ENCODE assay signal across 20 mouse cellular contexts in genomic region chr12:15931535-15931934, GRCm38 (mm10).
"Had no signal": no experiment of that assay in that cellular context is flagged by ENCODE, and none has a peak within 500 bp of the region (broad histone marks: within the 10 kb centered on the region; RNA-seq: fewer than 3 reads in every experiment).

No protein-coding gene starts in this region.

- H3K4me1 ChIP-seq: heart, embryonic 10.5 days; hindbrain, embryonic 13.5 days; hindbrain, embryonic 15.5 days; limb, embryonic 15.5 days; liver, embryonic 12.5 days had no signal

- H3K9ac ChIP-seq: forebrain, postnatal 0 days; heart, embryonic 12.5 days; hindbrain, embryonic 13.5 days; hindbrain, embryonic 15.5 days; limb, embryonic 13.5 days; limb, embryonic 15.5 days; liver, embryonic 12.5 days; liver, embryonic 14.5 days had no signal

- H3K27ac ChIP-seq: heart, embryonic 10.5 days; hindbrain, embryonic 13.5 days; hindbrain, embryonic 15.5 days; hindbrain, postnatal 0 days; limb, embryonic 13.5 days; limb, embryonic 15.5 days; liver, embryonic 12.5 days; liver, embryonic 14.5 days had no signal

- H3K9me3 ChIP-seq: heart, embryonic 10.5 days; heart, embryonic 12.5 days; hindbrain, embryonic 13.5 days; hindbrain, embryonic 15.5 days; limb, embryonic 13.5 days; limb, embryonic 15.5 days; liver, embryonic 12.5 days had no signal

- H3K27me3 ChIP-seq: heart, embryonic 12.5 days; hindbrain, embryonic 13.5 days; hindbrain, embryonic 15.5 days; limb, embryonic 15.5 days; liver, embryonic 12.5 days had no signal

- ATAC-seq: forebrain, postnatal 0 days; hindbrain, postnatal 0 days; intestine, embryonic 16.5 days; liver, embryonic 12.5 days had no signal

- H3K36me3 ChIP-seq: heart, embryonic 10.5 days; heart, embryonic 12.5 days; hindbrain, embryonic 13.5 days; hindbrain, embryonic 15.5 days; limb, embryonic 13.5 days; limb, embryonic 15.5 days; liver, embryonic 12.5 days had no signal

- H3K4me2 ChIP-seq: heart, embryonic 12.5 days; hindbrain, embryonic 13.5 days; hindbrain, embryonic 15.5 days; limb, embryonic 13.5 days; limb, embryonic 15.5 days; liver, embryonic 12.5 days had no signal

- DNase-seq: forebrain, postnatal 0 days; gastrocnemius, postnatal 10 days; gastrocnemius, postnatal 25 days; heart, adult 18-20 months; heart, postnatal 10 days; kidney, adult 18-20 months; kidney, postnatal 10 days; layer of hippocampus, adult 9-11 months; layer of hippocampus, postnatal 36 days; left cerebral cortex, postnatal 4 days had no signal

- H3K4me3 ChIP-seq: heart, embryonic 10.5 days; heart, embryonic 12.5 days; hindbrain, embryonic 13.5 days; hindbrain, embryonic 15.5 days; limb, embryonic 13.5 days; limb, embryonic 15.5 days; liver, embryonic 12.5 days had no signal
